Mouse (Mus musculus) G1E-ER4 (cell line): ENCODE results near the gene Hap1. TPM values are rescaled to one million over a fixed set of nuclear protein-coding genes. Genes with fewer than 3 reads are reported as not detected.

Experiments
- GATA1 ChIP-seq: IDR thresholded peaks from one replicate; pipeline ENCODE4 v1.8.0; 2012; ENCODE audit warnings: low read length, inconsistent platforms
- polyA plus RNA-seq: library from polyadenylated mRNA; stranded (reverse); fragments of >175 nt; gene quantifications from 2 replicates; pipeline ENCODE4 v1.2.3, GENCODE M21; 2012

The Hap1 gene
- polyA plus RNA-seq, 1 experiment: not detected

GRCm38 (mm10) chr11:100311656-100312055 is 44.3 kb downstream of the Hap1 start:
- no peak for TF ChIP-seq GATA1

- TF ChIP-seq GATA1: no peak
These were observed 48.0 kb downstream of the Hap1 start for GRCm38 (mm10) chr11:100307900-100308299.

- no peak for TF ChIP-seq GATA1
These were observed 54.6 kb downstream of the Hap1 start for GRCm38 (mm10) chr11:100301292-100301691.

DNA sequence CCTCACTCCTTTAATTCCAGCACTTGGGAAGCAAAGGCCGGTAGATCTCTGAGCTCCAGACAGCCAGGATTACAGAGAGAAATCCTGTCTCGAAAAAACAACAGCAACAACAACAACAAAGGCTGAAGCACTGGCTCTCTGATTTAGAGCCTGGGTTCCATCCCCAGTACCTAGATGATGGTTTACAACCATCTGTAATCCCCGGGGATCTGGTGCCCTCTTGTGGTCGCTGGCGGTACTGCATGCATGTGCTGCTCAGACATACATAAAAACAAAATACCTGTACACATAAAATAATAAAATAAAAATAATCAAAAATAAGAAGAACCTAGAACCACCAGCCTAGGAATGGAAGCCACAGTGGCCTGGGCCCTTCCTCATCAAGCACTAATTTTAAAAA is 55.6 kb downstream of the Hap1 start:
- no peak for TF ChIP-seq GATA1

DNA sequence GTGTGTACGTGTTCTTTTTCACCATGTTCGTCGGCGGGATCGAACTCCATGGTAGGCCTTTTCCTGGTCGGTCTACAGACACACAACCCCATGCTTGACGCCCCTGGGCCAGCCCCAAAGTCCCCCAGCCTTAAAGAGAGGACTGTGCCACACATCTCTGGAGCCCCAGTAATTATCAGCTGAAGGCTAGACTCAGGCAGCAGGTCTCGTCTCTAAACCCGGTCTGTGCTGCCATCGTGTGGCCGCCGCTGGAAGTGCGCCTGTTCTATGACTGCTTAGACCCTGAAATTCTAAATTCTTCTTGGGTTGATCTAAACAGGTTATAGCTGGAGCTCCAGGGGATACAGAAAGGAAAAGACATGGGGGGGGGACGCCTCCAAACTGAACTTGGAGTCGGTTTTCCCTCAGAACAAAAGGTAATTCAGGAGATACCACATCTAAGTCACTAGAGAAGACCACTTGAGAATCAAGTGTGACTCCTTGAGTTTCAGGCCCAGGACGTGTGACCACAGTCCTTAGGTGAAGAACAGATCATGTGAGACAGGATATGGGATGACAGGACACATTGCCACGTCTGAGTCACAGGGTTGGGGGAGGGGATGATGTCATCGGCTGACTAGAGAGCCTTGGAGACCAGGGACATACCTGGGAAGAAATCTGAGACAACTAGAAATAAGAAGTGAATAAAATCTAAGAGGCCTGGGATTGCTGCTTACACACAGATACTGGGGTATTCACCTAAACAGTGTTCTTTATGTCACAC is 57.5 kb downstream of the Hap1 start:
- TF ChIP-seq GATA1: no peak

- TF ChIP-seq GATA1: no peak
These were observed 58.1 kb downstream of the Hap1 start for GRCm38 (mm10) chr11:100297801-100298200.

Other genes with a start within 250 kb of the Hap1 start
- gene Krt13, start 234.6 kb downstream of the Hap1 start, polyA plus RNA-seq: not detected in 2 replicates
- gene Krt15, start 220.2 kb downstream of the Hap1 start, polyA plus RNA-seq: not detected in 2 replicates
- not detected in 2 replicates for gene Krt19, start 207.5 kb downstream of the Hap1 start, polyA plus RNA-seq
- gene Krt9, start 162.9 kb downstream of the Hap1 start, polyA plus RNA-seq: not detected in 2 replicates
- gene Krt14, start 148.6 kb downstream of the Hap1 start, polyA plus RNA-seq: not detected in 2 replicates
- not detected in 2 replicates for gene Krt16, start 107.2 kb downstream of the Hap1 start, polyA plus RNA-seq
- 0.04 TPM in 1 of 2 replicates, not detected in the other for gene Krt17, start 95.1 kb downstream of the Hap1 start, polyA plus RNA-seq
- not detected in 2 replicates for gene Krt42, start 86.3 kb downstream of the Hap1 start, polyA plus RNA-seq
- 517 and 775 TPM in 2 replicates for gene Eif1, start 36.2 kb downstream of the Hap1 start, polyA plus RNA-seq
- not detected in 2 replicates for gene Gast, start 21.7 kb downstream of the Hap1 start, polyA plus RNA-seq
- not detected in 2 replicates for gene Jup, start 41.6 kb upstream of the Hap1 start, polyA plus RNA-seq
- gene P3h4, start 58.7 kb upstream of the Hap1 start, polyA plus RNA-seq: not detected in 2 replicates
- not detected in 2 replicates for gene Fkbp10, start 59.6 kb upstream of the Hap1 start, polyA plus RNA-seq
- gene Nt5c3b, start 85.7 kb upstream of the Hap1 start, polyA plus RNA-seq: 51.0 and 63.7 TPM in 2 replicates
- gene Klhl10, start 85.8 kb upstream of the Hap1 start, polyA plus RNA-seq: 0.09 TPM in 2 replicates
- gene Klhl11, start 116.6 kb upstream of the Hap1 start, polyA plus RNA-seq: 3.4 and 3.8 TPM in 2 replicates
- 24.4 and 80.2 TPM in 2 replicates for gene Acly, start 171.9 kb upstream of the Hap1 start, polyA plus RNA-seq
- 0.03 TPM in 1 of 2 replicates, not detected in the other for gene Ttc25, start 189.5 kb upstream of the Hap1 start, polyA plus RNA-seq
- gene Cnp, start 218.8 kb upstream of the Hap1 start, polyA plus RNA-seq: 2.9 and 3.7 TPM in 2 replicates